In the genomic region with DNA sequence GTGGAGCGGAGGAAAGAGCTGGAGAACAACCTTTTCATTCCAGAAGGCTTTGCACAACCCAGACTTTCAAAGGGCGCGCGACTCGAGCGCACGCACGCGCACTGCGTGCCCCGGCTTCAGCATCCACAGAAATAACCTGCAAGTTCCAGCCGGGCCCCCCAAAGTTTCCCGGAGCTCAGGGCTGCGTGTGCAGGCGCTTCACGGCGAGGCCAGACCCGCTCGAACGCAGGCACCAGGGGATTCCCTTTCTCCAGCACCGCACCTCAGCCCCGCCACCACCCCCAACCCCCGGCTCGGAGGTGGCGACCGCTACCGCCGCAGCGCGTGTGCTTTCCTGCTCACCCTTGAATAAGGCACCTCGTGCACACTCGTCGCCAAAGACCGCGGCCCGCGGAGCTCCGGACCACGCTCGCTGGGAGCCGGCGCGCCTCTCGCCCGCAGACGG, we compare ENCODE assay signal across 8 mouse cellular contexts. TPM values are rescaled to one million over a fixed set of nuclear protein-coding genes. Genes with fewer than 3 reads are reported as not detected.
A peak's percentile ranks its signal among the peaks of the same experiment; 100 is the strongest.
DNase-seq lines count a peak whose midpoint lies in the region; ATAC-seq and TF ChIP-seq lines count a peak whose summit lies in the region.

No protein-coding gene starts in this region.

- TF ChIP-seq EP300 in liver, embryonic 14.5 days (IDR thresholded peaks at IDR 0.05; ENCODE audit: low read depth): no peak

- H3K9ac ChIP-seq in heart, embryonic 13.5 days: peak overlapping the region; percentile 93
- peak overlapping the region; percentile 83 for H3K9ac ChIP-seq in liver, embryonic 14.5 days (replicated peaks)
- peak overlapping the region; percentile 80 for H3K9ac ChIP-seq in neural tube, embryonic 14.5 days (replicated peaks; ENCODE audit: low read depth, low read length)

- H3K9me3 ChIP-seq in erythroblast, embryonic 14.5 days (ENCODE audit: control insufficient read depth, low read length): 0 out of 2 replicates have a peak, but pooled peaks cover 2% of the 10 kb centered on the region
- no peaks in the 10 kb centered on the region for H3K9me3 ChIP-seq in heart, embryonic 13.5 days
- H3K9me3 ChIP-seq in liver, embryonic 14.5 days (ENCODE audit: control insufficient read depth, low read length): no peaks in the 10 kb centered on the region
- H3K9me3 ChIP-seq in neural tube, embryonic 14.5 days (ENCODE audit: control insufficient read depth, low read length): no peaks in the 10 kb centered on the region

- peak overlapping the region; percentile 99 for H3K4me3 ChIP-seq in erythroblast, embryonic 14.5 days (replicated peaks)
- peak overlapping the region; percentile 98 for H3K4me3 ChIP-seq in heart, embryonic 13.5 days
- peak overlapping the region; percentile 80 to 84 for H3K4me3 ChIP-seq in liver, embryonic 14.5 days (ENCODE audit: insufficient read depth in 1 of 2, low read depth in 2 of 2, low read length in 2 of 2)
- peak overlapping the region; percentile 100 for H3K4me3 ChIP-seq in neural tube, embryonic 14.5 days (ENCODE audit: low read depth, low read length)

- H3K36me3 ChIP-seq in erythroblast, embryonic 14.5 days (ENCODE audit: control insufficient read depth): peaks cover 28% of the 10 kb centered on the region
- 0 out of 2 replicates have a peak, but pooled peaks cover 12% of the 10 kb centered on the region for H3K36me3 ChIP-seq in heart, embryonic 13.5 days
- H3K36me3 ChIP-seq in liver, embryonic 14.5 days (replicated peaks; ENCODE audit: control insufficient read depth, insufficient read depth, low read depth): peaks cover 8% of the 10 kb centered on the region; the same call in 1 of the 2 replicates
- H3K36me3 ChIP-seq in neural tube, embryonic 14.5 days (ENCODE audit: control insufficient read depth, insufficient read depth, low read length): no peaks in the 10 kb centered on the region

- peak; percentile 41 to 53 for DNase-seq in CD8-positive naive resting alpha-beta T cell, adult 2 months (ENCODE audit: low read depth in 2 of 2, low spot score in 2 of 2)
- DNase-seq in brain, embryonic 18.5 days (ENCODE audit: low read depth, low spot score): peak; percentile 34
- DNase-seq in kidney, postnatal 10 days: peak; percentile 70
- peak; percentile 43 to 63 (median 55) for DNase-seq in liver, embryonic 14.5 days (ENCODE audit: low read depth in 3 of 3, low spot score in 3 of 3)
- peak; percentile 73 for DNase-seq in testis, postnatal 10 days (ENCODE audit: low spot score)

- peak overlapping the region; percentile 85 for H3K4me2 ChIP-seq in heart, embryonic 13.5 days
- H3K4me2 ChIP-seq in liver, embryonic 14.5 days (ENCODE audit: low read depth): peak overlapping the region; percentile 84
- peak overlapping the region; percentile 44 for H3K4me2 ChIP-seq in neural tube, embryonic 14.5 days (ENCODE audit: low read depth, low read length)

- H3K27me3 ChIP-seq in erythroblast, embryonic 14.5 days (ENCODE audit: control insufficient read depth): no peaks in the 10 kb centered on the region
- H3K27me3 ChIP-seq in heart, embryonic 13.5 days (replicated peaks): no peaks in the 10 kb centered on the region
- H3K27me3 ChIP-seq in liver, embryonic 14.5 days (ENCODE audit: control insufficient read depth, insufficient read depth, low read length): no peaks in the 10 kb centered on the region
- H3K27me3 ChIP-seq in neural tube, embryonic 14.5 days (ENCODE audit: control insufficient read depth, insufficient read depth, low read length): no peaks in the 10 kb centered on the region; the same call in 1 of the 2 replicates

- 1% methylated on average over 46 of the region's 46 CpGs for WGBS in heart, embryonic 13.5 days
- under 1% methylated on average over 46 of the region's 46 CpGs for WGBS in liver, embryonic 14.5 days (ENCODE audit: insufficient replicate concordance)
- WGBS in neural tube, embryonic 14.5 days: under 1% methylated on average over 46 of the region's 46 CpGs

- TF ChIP-seq CTCF in liver, embryonic 14.5 days (IDR thresholded peaks at IDR 0.05; ENCODE audit: low read depth): no peak

- peak; percentile 70; the same call in 1 of the 2 replicates for ATAC-seq in heart, embryonic 13.5 days (ENCODE audit: extremely low read depth, insufficient number of reproducible peaks, low FRiP score, low TSS enrichment)
- peak; percentile 69 for ATAC-seq in liver, embryonic 14.5 days (ENCODE audit: insufficient read depth)
- peak; percentile 83 for ATAC-seq in neural tube, embryonic 14.5 days (ENCODE audit: low read depth)

- H3K27ac ChIP-seq in heart, embryonic 13.5 days (replicated peaks): peak overlapping the region; percentile 94
- peak overlapping the region; percentile 86 for H3K27ac ChIP-seq in liver, embryonic 14.5 days
- H3K27ac ChIP-seq in neural tube, embryonic 14.5 days (ENCODE audit: low read depth, low read length): peak overlapping the region; percentile 87

- H3K4me1 ChIP-seq in erythroblast, embryonic 14.5 days (ENCODE audit: control insufficient read depth): peaks cover 19% of the 10 kb centered on the region
- H3K4me1 ChIP-seq in heart, embryonic 13.5 days: peaks cover 19% of the 10 kb centered on the region
- H3K4me1 ChIP-seq in liver, embryonic 14.5 days (replicated peaks; ENCODE audit: control insufficient read depth in 2 of 2, insufficient read depth in 2 of 2, low read length in 1 of 2): peaks cover 7 to 13% of the 10 kb centered on the region in 2 experiments
- peaks cover 9% of the 10 kb centered on the region for H3K4me1 ChIP-seq in neural tube, embryonic 14.5 days (ENCODE audit: control insufficient read depth, insufficient read depth, low read length)

RNA-seq across cellular contexts. Expression of a gene that starts 0.4 kb away (rescaled TPM):
- polyA plus RNA-seq in erythroblast, embryonic 14.5 days (2012): 0.12 and 0.31 TPM in 2 replicates
- 8.7 and 9.6 TPM in 2 replicates for polyA plus RNA-seq in heart, embryonic 13.5 days (2015; fragmentation: Nextera tagmentation; extraction: Ambion mirVana)
- polyA plus RNA-seq in liver, embryonic 14.5 days (2012; rRNA removed): 2.4 and 4.1 TPM in 2 replicates
- polyA plus RNA-seq in liver, embryonic 14.5 days (2014; fragmentation: Nextera tagmentation; extraction: Ambion mirVana): 7.4 and 7.8 TPM in 2 replicates
- 7.8 and 10.1 TPM in 2 replicates for polyA plus RNA-seq in neural tube, embryonic 14.5 days (2014; fragmentation: Nextera tagmentation; extraction: Ambion mirVana)

RNA-seq across cellular contexts. Expression of a gene that starts 38.2 kb away (rescaled TPM):
- polyA plus RNA-seq in erythroblast, embryonic 14.5 days (2012): 0.10 and 0.11 TPM in 2 replicates
- 4.3 and 4.4 TPM in 2 replicates for polyA plus RNA-seq in heart, embryonic 13.5 days (2015; fragmentation: Nextera tagmentation; extraction: Ambion mirVana)
- polyA plus RNA-seq in liver, embryonic 14.5 days (2012; rRNA removed): 0.96 and 1.2 TPM in 2 replicates
- 1.5 and 1.9 TPM in 2 replicates for polyA plus RNA-seq in liver, embryonic 14.5 days (2014; fragmentation: Nextera tagmentation; extraction: Ambion mirVana)
- polyA plus RNA-seq in neural tube, embryonic 14.5 days (2014; fragmentation: Nextera tagmentation; extraction: Ambion mirVana): 7.5 and 8.8 TPM in 2 replicates

RNA-seq across cellular contexts. Expression of a gene that starts 38.2 kb away (rescaled TPM):
- 0.74 and 0.87 TPM in 2 replicates for polyA plus RNA-seq in erythroblast, embryonic 14.5 days (2012)
- polyA plus RNA-seq in heart, embryonic 13.5 days (2015; fragmentation: Nextera tagmentation; extraction: Ambion mirVana): 73.9 and 79.5 TPM in 2 replicates
- polyA plus RNA-seq in liver, embryonic 14.5 days (2012; rRNA removed): 32.3 and 50.8 TPM in 2 replicates
- polyA plus RNA-seq in liver, embryonic 14.5 days (2014; fragmentation: Nextera tagmentation; extraction: Ambion mirVana): 74.0 and 83.8 TPM in 2 replicates
- polyA plus RNA-seq in neural tube, embryonic 14.5 days (2014; fragmentation: Nextera tagmentation; extraction: Ambion mirVana): 63.8 and 66.5 TPM in 2 replicates

RNA-seq across cellular contexts. Expression of a gene that starts 38.4 kb away (rescaled TPM):
- polyA plus RNA-seq in erythroblast, embryonic 14.5 days (2012): 0.02 TPM in 1 of 2 replicates, not detected in the other
- 0.13 and 0.18 TPM in 2 replicates for polyA plus RNA-seq in heart, embryonic 13.5 days (2015; fragmentation: Nextera tagmentation; extraction: Ambion mirVana)
- 0.17 and 0.33 TPM in 2 replicates for polyA plus RNA-seq in liver, embryonic 14.5 days (2012; rRNA removed)
- polyA plus RNA-seq in liver, embryonic 14.5 days (2014; fragmentation: Nextera tagmentation; extraction: Ambion mirVana): 0.08 TPM in 1 of 2 replicates, not detected in the other
- polyA plus RNA-seq in neural tube, embryonic 14.5 days (2014; fragmentation: Nextera tagmentation; extraction: Ambion mirVana): 0.11 and 0.12 TPM in 2 replicates

RNA-seq across cellular contexts. Expression of a gene that starts 50.5 kb away (rescaled TPM):
- polyA plus RNA-seq in erythroblast, embryonic 14.5 days (2012): 0.02 and 0.18 TPM in 2 replicates
- 4.9 and 5.0 TPM in 2 replicates for polyA plus RNA-seq in heart, embryonic 13.5 days (2015; fragmentation: Nextera tagmentation; extraction: Ambion mirVana)
- 3.8 and 4.6 TPM in 2 replicates for polyA plus RNA-seq in liver, embryonic 14.5 days (2012; rRNA removed)
- 3.0 and 4.5 TPM in 2 replicates for polyA plus RNA-seq in liver, embryonic 14.5 days (2014; fragmentation: Nextera tagmentation; extraction: Ambion mirVana)
- 8.7 and 9.8 TPM in 2 replicates for polyA plus RNA-seq in neural tube, embryonic 14.5 days (2014; fragmentation: Nextera tagmentation; extraction: Ambion mirVana)

Comparison
In these comparisons a context has a peak if more than half of its experiments do, and no peak if none do; other contexts are left out.
1. Peak in every context shown above with its lines: DNase-seq, ATAC-seq, H3K4me3 ChIP-seq and H3K27ac ChIP-seq.
2. RNA of a gene that starts 38.2 kb away (polyA plus RNA-seq): 32.3 to 83.8 TPM in liver, embryonic 14.5 days, 73.9 to 79.5 TPM in heart, embryonic 13.5 days and 63.8 to 66.5 TPM in neural tube, embryonic 14.5 days; 0.74 to 0.87 TPM in erythroblast, embryonic 14.5 days; every median in the first group is over 10 times any median in the second.